Mouse (Mus musculus) G1E (cell line): ENCODE results near the gene Olfr218.

ENCODE experiments used
- CTCF ChIP-seq: IDR thresholded peaks from 2 replicates; pipeline ENCODE4 v1.5.1; 2012; ENCODE audit warnings: low read depth, low read length, inconsistent platforms, mixed read lengths
- GATA2 ChIP-seq: IDR thresholded peaks from 2 replicates; pipeline ENCODE4 v1.6.1; 2012; ENCODE audit warnings: low read depth, low read length, inconsistent platforms, borderline replicate concordance
- POLR2AphosphoS5 ChIP-seq: IDR thresholded peaks from 2 replicates; pipeline ENCODE4 v1.6.1; 2012; ENCODE audit warnings: low read depth, low read length, inconsistent platforms; ENCODE audit not compliant: insufficient replicate concordance
- TAL1 ChIP-seq: conservative IDR thresholded peaks from 2 replicates; pipeline ENCODE4 v1.6.1; 2012; ENCODE audit warnings: low read depth, low read length, inconsistent platforms, mixed read lengths

DNA sequence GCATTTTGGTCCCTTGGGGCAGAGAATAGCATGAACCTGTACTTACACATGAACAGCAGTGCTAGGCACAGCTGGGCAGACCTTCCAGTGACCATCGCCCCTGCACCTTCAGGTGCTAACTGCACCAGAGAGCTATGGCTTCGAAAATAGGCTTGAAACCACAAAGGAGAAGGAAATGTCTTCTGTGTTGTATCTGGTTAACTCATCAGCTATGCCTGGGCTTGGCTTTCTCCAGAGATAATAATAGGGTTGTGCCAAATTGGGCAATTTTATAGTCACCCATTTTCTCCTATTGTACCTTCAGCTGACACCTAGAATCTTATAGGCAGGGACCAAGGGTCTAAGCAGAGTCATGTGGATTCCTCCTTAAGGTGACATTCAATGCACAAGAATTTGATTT lies 29.5 kb downstream of the Olfr218 start, which contains the start of gene Fcer1a:
- TF ChIP-seq TAL1 (no peak), POLR2AphosphoS5 (no peak), CTCF (no peak), GATA2 (no peak)
